Mouse (Mus musculus) testis, adult 2 months (tissue): ENCODE results near the gene Zcchc13.

ENCODE experiments used
- CTCF ChIP-seq: fragments of 200-500 bp; IDR thresholded peaks from 2 replicates; pipeline ENCODE4 v1.5.1; 2012; ENCODE audit warnings: low read depth, mild to moderate bottlenecking, inconsistent platforms, low read length, moderate library complexity; ENCODE audit not compliant: control insufficient read depth, insufficient read depth, insufficient replicate concordance
- POLR2A ChIP-seq: fragments of 200-500 bp; IDR thresholded peaks from 2 replicates; pipeline ENCODE4 v1.6.1; 2012; ENCODE audit warnings: low read depth, mild to moderate bottlenecking, inconsistent platforms, low read length, moderate library complexity; ENCODE audit not compliant: control insufficient read depth

GRCm38 (mm10) chrX:103617405-103618095 lies 12.8 kb upstream of the Zcchc13 start:
- no peak for TF ChIP-seq CTCF
- no peak for TF ChIP-seq POLR2A
